Comparison of ENCODE assay signal across 22 mouse cellular contexts in genomic region chr7:48813594-48813993, GRCm38 (mm10). TPM values are rescaled to one million over a fixed set of nuclear protein-coding genes. Genes with fewer than 3 reads are reported as not detected.
DNase-seq lines count a peak whose midpoint lies in the region; ATAC-seq and TF ChIP-seq lines count a peak whose summit lies in the region.
"Had no signal": no experiment of that assay in that cellular context is flagged by ENCODE, and none has a peak within 500 bp of the region (broad histone marks: within the 10 kb centered on the region; RNA-seq: fewer than 3 reads in every experiment).

No protein-coding gene starts in this region.

- no peaks in the 10 kb centered on the region for H3K9me3 ChIP-seq in liver, embryonic 12.5 days (replicated peaks)
- no peaks in the 10 kb centered on the region for H3K9me3 ChIP-seq in intestine, embryonic 15.5 days
- H3K9me3 ChIP-seq in stomach, postnatal 0 days (ENCODE audit: control insufficient read depth, low read length): no peaks in the 10 kb centered on the region
- H3K9me3 ChIP-seq in midbrain, embryonic 15.5 days: no peaks in the 10 kb centered on the region
- H3K9me3 ChIP-seq: embryonic facial prominence, embryonic 12.5 days; forebrain, embryonic 15.5 days; heart, embryonic 13.5 days; hindbrain, embryonic 15.5 days had no signal

- WGBS in liver, adult 2 months: 9% methylated on average over 1 of the region's 1 CpGs
- WGBS in liver, embryonic 12.5 days (ENCODE audit: insufficient replicate concordance): 75% methylated on average over 1 of the region's 1 CpGs
- WGBS in intestine, embryonic 15.5 days: 45% methylated on average over 1 of the region's 1 CpGs
- WGBS in small intestine, adult 2 months: 35% methylated on average over 1 of the region's 1 CpGs
- 42% methylated on average over 1 of the region's 1 CpGs for WGBS in stomach, postnatal 0 days
- WGBS in midbrain, embryonic 15.5 days: 100% methylated on average over 1 of the region's 1 CpGs

- peak overlapping the region; percentile 90 for H3K27ac ChIP-seq in liver, adult 2 months (replicated peaks; ENCODE audit: insufficient read depth, low read depth, low read length)
- no peak overlapping the region for H3K27ac ChIP-seq in liver, embryonic 12.5 days
- 0 out of 2 replicates have a peak overlapping the region, but pooled peaks have one; percentile 51 for H3K27ac ChIP-seq in intestine, embryonic 15.5 days
- H3K27ac ChIP-seq in small intestine, adult 2 months (ENCODE audit: insufficient read depth, low read depth, low read length): peak overlapping the region; percentile 65; the same call in 1 of the 2 replicates
- peak overlapping the region; percentile 50 for H3K27ac ChIP-seq in stomach, postnatal 0 days (replicated peaks)
- no peak overlapping the region for H3K27ac ChIP-seq in midbrain, embryonic 15.5 days
- H3K27ac ChIP-seq: embryonic facial prominence, embryonic 12.5 days; forebrain, embryonic 15.5 days; heart, embryonic 13.5 days; hindbrain, embryonic 15.5 days had no signal

- no peak for TF ChIP-seq POLR2A in liver, adult 2 months (IDR thresholded peaks at IDR 0.05; ENCODE audit: extremely low read depth, insufficient read depth, low read length)
- no peak for TF ChIP-seq POLR2A in small intestine, adult 2 months (IDR thresholded peaks at IDR 0.05; ENCODE audit: low read depth, low read length)

- no peaks in the 10 kb centered on the region; the same call in 1 of the 2 replicates for H3K79me2 ChIP-seq in liver, adult 2 months (ENCODE audit: control insufficient read depth, insufficient read depth, low read length)

- H3K27me3 ChIP-seq in liver, adult 2 months (ENCODE audit: control insufficient read depth, insufficient read depth, low read length): no peaks in the 10 kb centered on the region
- H3K27me3 ChIP-seq in liver, embryonic 12.5 days (replicated peaks): no peaks in the 10 kb centered on the region
- H3K27me3 ChIP-seq in intestine, embryonic 15.5 days (replicated peaks): no peaks in the 10 kb centered on the region
- H3K27me3 ChIP-seq in small intestine, adult 2 months (ENCODE audit: control insufficient read depth, insufficient read depth, low read length): no peaks in the 10 kb centered on the region
- H3K27me3 ChIP-seq in stomach, postnatal 0 days (ENCODE audit: control insufficient read depth, insufficient read depth, low read length): no peaks in the 10 kb centered on the region
- H3K27me3 ChIP-seq in midbrain, embryonic 15.5 days (replicated peaks): no peaks in the 10 kb centered on the region
- H3K27me3 ChIP-seq: CH12.LX; embryonic facial prominence, embryonic 12.5 days; forebrain, embryonic 15.5 days; heart, embryonic 13.5 days; hindbrain, embryonic 15.5 days had no signal

- no peak for TF ChIP-seq EP300 in stomach, postnatal 0 days (optimal IDR thresholded peaks at IDR 0.05)

- peak overlapping the region; percentile 53; the same call in 1 of the 2 replicates for H3K9ac ChIP-seq in liver, adult 2 months (ENCODE audit: low read depth, low read length)
- H3K9ac ChIP-seq in liver, embryonic 12.5 days: no peak overlapping the region
- H3K9ac ChIP-seq in intestine, embryonic 15.5 days: no peak overlapping the region
- no peak overlapping the region for H3K9ac ChIP-seq in stomach, postnatal 0 days (ENCODE audit: low read length)
- no peak overlapping the region for H3K9ac ChIP-seq in midbrain, embryonic 15.5 days
- H3K9ac ChIP-seq: embryonic facial prominence, embryonic 12.5 days; forebrain, embryonic 15.5 days; heart, embryonic 13.5 days; hindbrain, embryonic 15.5 days had no signal

- peaks cover 23% of the 10 kb centered on the region for H3K36me3 ChIP-seq in liver, adult 2 months (ENCODE audit: control insufficient read depth, insufficient read depth, low read length)
- peaks cover 71% of the 10 kb centered on the region for H3K36me3 ChIP-seq in liver, embryonic 12.5 days
- 0 out of 2 replicates have a peak, but pooled peaks cover 6% of the 10 kb centered on the region for H3K36me3 ChIP-seq in intestine, embryonic 15.5 days
- peaks cover 38% of the 10 kb centered on the region for H3K36me3 ChIP-seq in small intestine, adult 2 months (ENCODE audit: control insufficient read depth, insufficient read depth, low read length)
- H3K36me3 ChIP-seq in stomach, postnatal 0 days (ENCODE audit: control insufficient read depth, insufficient read depth, low read length): peaks cover 11% of the 10 kb centered on the region; the same call in 1 of the 2 replicates
- peaks cover 13% of the 10 kb centered on the region for H3K36me3 ChIP-seq in midbrain, embryonic 15.5 days (replicated peaks)

- peaks cover 12% of the 10 kb centered on the region for H3K4me1 ChIP-seq in liver, adult 2 months (ENCODE audit: control insufficient read depth, insufficient read depth, low read length)
- no peaks in the 10 kb centered on the region for H3K4me1 ChIP-seq in liver, embryonic 12.5 days
- H3K4me1 ChIP-seq in intestine, embryonic 15.5 days (replicated peaks): no peaks in the 10 kb centered on the region
- H3K4me1 ChIP-seq in small intestine, adult 2 months (ENCODE audit: control insufficient read depth, insufficient read depth, insufficient read length, low read length): peaks cover 11% of the 10 kb centered on the region; the same call in 1 of the 2 replicates
- H3K4me1 ChIP-seq in stomach, postnatal 0 days (replicated peaks; ENCODE audit: control insufficient read depth, insufficient read depth): no peaks in the 10 kb centered on the region
- no peaks in the 10 kb centered on the region for H3K4me1 ChIP-seq in midbrain, embryonic 15.5 days
- H3K4me1 ChIP-seq: embryonic facial prominence, embryonic 12.5 days; forebrain, embryonic 15.5 days; heart, embryonic 13.5 days; hindbrain, embryonic 15.5 days had no signal

- H3K4me3 ChIP-seq in liver, adult 2 months (ENCODE audit: insufficient read depth, low read depth, low read length): no peak overlapping the region
- H3K4me3 ChIP-seq in liver, embryonic 12.5 days: no peak overlapping the region
- H3K4me3 ChIP-seq in intestine, embryonic 15.5 days (replicated peaks): no peak overlapping the region
- H3K4me3 ChIP-seq in small intestine, adult 2 months (ENCODE audit: low read depth, low read length): no peak overlapping the region
- H3K4me3 ChIP-seq in stomach, postnatal 0 days (ENCODE audit: low read depth, low read length): no peak overlapping the region
- no peak overlapping the region for H3K4me3 ChIP-seq in midbrain, embryonic 15.5 days
- H3K4me3 ChIP-seq: embryonic facial prominence, embryonic 12.5 days; forebrain, embryonic 15.5 days; heart, embryonic 13.5 days; hindbrain, embryonic 15.5 days had no signal

- no peak overlapping the region for H3K4me2 ChIP-seq in liver, embryonic 12.5 days
- no peak overlapping the region for H3K4me2 ChIP-seq in intestine, embryonic 15.5 days (replicated peaks)
- H3K4me2 ChIP-seq in stomach, postnatal 0 days (replicated peaks; ENCODE audit: low read depth): no peak overlapping the region
- H3K4me2 ChIP-seq in midbrain, embryonic 15.5 days: no peak overlapping the region
- H3K4me2 ChIP-seq: embryonic facial prominence, embryonic 12.5 days; forebrain, embryonic 15.5 days; heart, embryonic 13.5 days; hindbrain, embryonic 15.5 days had no signal

- peak; percentile 76 for DNase-seq in liver, adult 2 months (ENCODE audit: extremely low read depth, low read depth, low spot score)
- DNase-seq in stomach, postnatal 0 days (ENCODE audit: low spot score): peak; percentile 51
- DNase-seq in frontal cortex, postnatal 10 days (ENCODE audit: low spot score in 2 of 2): no peak
- DNase-seq in Muller cell, postnatal 12 days (ENCODE audit: inconsistent ontology term): no peak
- DNase-seq: adrenal gland, adult 8-10 months; adrenal gland, postnatal 36 days; cerebellum, adult 2 months; cerebellum, postnatal 14 days; embryo, embryonic 11 days; gastrocnemius, postnatal 25 days; heart, postnatal 36 days had no signal

- TF ChIP-seq CTCF in liver, adult 2 months (IDR thresholded peaks at IDR 0.05; ENCODE audit: low read depth, low read length): no peak
- TF ChIP-seq CTCF in small intestine, adult 2 months (IDR thresholded peaks at IDR 0.05; ENCODE audit: extremely low read depth, insufficient read length, insufficient replicate concordance, low read depth, low read length): no peak
- no peak for TF ChIP-seq CTCF in stomach, postnatal 0 days (IDR thresholded peaks at IDR 0.05; ENCODE audit: low read depth)

- ATAC-seq in liver, embryonic 12.5 days: no peak
- ATAC-seq in intestine, embryonic 15.5 days: peak; percentile 86
- ATAC-seq in stomach, postnatal 0 days (ENCODE audit: low FRiP score, low TSS enrichment): peak; percentile 93
- ATAC-seq in midbrain, embryonic 15.5 days (replicated peaks): no peak
- ATAC-seq: forebrain, embryonic 15.5 days had no signal

RNA-seq across cellular contexts. Expression of gene Zdhhc13, which starts 24.8 kb away (rescaled TPM):
- total RNA-seq in liver, adult 2 months (2014; rRNA removed): 6.2 and 7.7 TPM in 2 replicates
- 2.7 and 3.0 TPM in 2 replicates for polyA plus RNA-seq in liver, adult 2 months (2012; rRNA removed)
- polyA plus RNA-seq in liver, embryonic 12.5 days (2016; fragmentation: Nextera tagmentation; extraction: Ambion mirVana): 20.2 and 22.5 TPM in 2 replicates
- 39.5 and 41.5 TPM in 2 replicates for polyA plus RNA-seq in intestine, embryonic 15.5 days (2015; fragmentation: Nextera tagmentation; extraction: Ambion mirVana)
- 3.6 and 6.8 TPM in 2 replicates for polyA plus RNA-seq in small intestine, adult 2 months (2012; rRNA removed)
- polyA plus RNA-seq in stomach, postnatal 0 days (2015; fragmentation: Nextera tagmentation; extraction: Ambion mirVana): 33.3 and 34.0 TPM in 2 replicates
- 36.5 and 38.7 TPM in 2 replicates for polyA plus RNA-seq in midbrain, embryonic 15.5 days (2015; fragmentation: Nextera tagmentation; extraction: Ambion mirVana)

RNA-seq across cellular contexts. Expression of gene Csrp3, which starts 34.2 kb away (rescaled TPM):
- 16.8 and 44.6 TPM in 2 replicates for total RNA-seq in liver, adult 2 months (2014; rRNA removed)
- polyA plus RNA-seq in liver, adult 2 months (2012; rRNA removed): 10.9 and 11.4 TPM in 2 replicates
- polyA plus RNA-seq in liver, embryonic 12.5 days (2016; fragmentation: Nextera tagmentation; extraction: Ambion mirVana): 0.27 and 0.86 TPM in 2 replicates
- polyA plus RNA-seq in intestine, embryonic 15.5 days (2015; fragmentation: Nextera tagmentation; extraction: Ambion mirVana): 0.53 and 0.94 TPM in 2 replicates
- polyA plus RNA-seq in small intestine, adult 2 months (2012; rRNA removed): not detected in 2 replicates
- 0.22 and 0.73 TPM in 2 replicates for polyA plus RNA-seq in stomach, postnatal 0 days (2015; fragmentation: Nextera tagmentation; extraction: Ambion mirVana)
- 0.53 and 1.6 TPM in 2 replicates for polyA plus RNA-seq in midbrain, embryonic 15.5 days (2015; fragmentation: Nextera tagmentation; extraction: Ambion mirVana)
- total RNA-seq: adrenal gland, adult 8-10 months; adrenal gland, postnatal 36 days had no signal
- polyA plus RNA-seq: cerebellum, adult 2 months; forebrain, embryonic 11.5 days; hindbrain, embryonic 11.5 days had no signal

Comparison
In these comparisons a context has a peak if more than half of its experiments do, and no peak if none do; other contexts are left out.
1. H3K27ac ChIP-seq: peak in liver, adult 2 months (single experiment), intestine, embryonic 15.5 days (single experiment), small intestine, adult 2 months (single experiment) and stomach, postnatal 0 days (single experiment); none in liver, embryonic 12.5 days (single experiment) and midbrain, embryonic 15.5 days (single experiment).
2. DNase-seq: peak in liver, adult 2 months (single experiment) and stomach, postnatal 0 days (single experiment); none in frontal cortex, postnatal 10 days (0 of 2) and Muller cell, postnatal 12 days (single experiment).
3. ATAC-seq: peak in intestine, embryonic 15.5 days (single experiment) and stomach, postnatal 0 days (single experiment); none in liver, embryonic 12.5 days (single experiment) and midbrain, embryonic 15.5 days (single experiment).